Mouse (Mus musculus) left cerebral cortex, postnatal 36 days (tissue): ENCODE measurements around the gene Smad1. TPM values are rescaled to one million over a fixed set of nuclear protein-coding genes. Genes with fewer than 3 reads are reported as not detected.

Source experiments
- DNase-seq, 2 experiments: peaks; one replicate each; pipeline ENCODE4 v3.0.0; 2021 to 2022; ENCODE audit warnings: low spot score in 2 of 2, mixed read lengths in 1 of 2
- intact Hi-C: fragments of 180-260 bp; cut with DNase I; formaldehyde crosslinking; loops from one replicate; pipeline ENCODE4 v1.15.1; 2025
- total RNA-seq, 2 experiments: library from RNA; stranded (reverse); gene quantifications; 2 replicates each; pipeline ENCODE4 v1.2.3; 2021

Gene Smad1
- total RNA-seq, 2 experiments from 2014 or later = 29.4 to 30.1 TPM

- intact Hi-C loops = no loop called here
- no peak for DNase-seq
These were observed 34.5 kb downstream of the Smad1 start for GRCm38 (mm10) chr8:79364806-79365205.

GRCm38 (mm10) chr8:79362430-79362829 lies 36.9 kb downstream of the Smad1 start:
- DNase-seq = no peak
- intact Hi-C loops = no loop called here

GRCm38 (mm10) chr8:79360774-79361527 lies 38.4 kb downstream of the Smad1 start:
- DNase-seq = no peak
- intact Hi-C loops = no loop called here

GRCm38 (mm10) chr8:79360302-79360701 lies 39.0 kb downstream of the Smad1 start:
- intact Hi-C loops = no loop called here

GRCm38 (mm10) chr8:79355721-79356434 lies 43.4 kb downstream of the Smad1 start:
- intact Hi-C loops = loop anchor here (5.0 kb wide), 1 partner anchor 41 kb away; the partner anchor contains the start of gene Smad1
- no peak for DNase-seq

More at GRCm38 (mm10) chr8:79360302-79360701, 39.0 kb downstream of the Smad1 start:
- no peak for DNase-seq

- intact Hi-C loops = no loop called here
- no peak for DNase-seq
These were observed 45.3 kb downstream of the Smad1 start for GRCm38 (mm10) chr8:79354009-79354408.

- intact Hi-C loops = no loop called here
- no peak for DNase-seq
These were observed 47.4 kb downstream of the Smad1 start for GRCm38 (mm10) chr8:79351916-79352315.

- intact Hi-C loops = no loop called here
- no peak for DNase-seq
These were observed 48.5 kb downstream of the Smad1 start for GRCm38 (mm10) chr8:79350805-79351204.

GRCm38 (mm10) chr8:79350094-79350593 lies 49.2 kb downstream of the Smad1 start:
- intact Hi-C loops = no loop called here
- DNase-seq = peak; percentile 54 to 65

- intact Hi-C loops = loop anchor here (5.0 kb wide), 1 partner anchor 49 kb away; no protein-coding TSS in a partner anchor
- no peak for DNase-seq
These were observed 52.9 kb downstream of the Smad1 start for GRCm38 (mm10) chr8:79346414-79346813.

- intact Hi-C loops = loop anchor here (5.0 kb wide), 1 partner anchor 49 kb away; no protein-coding TSS in a partner anchor
- no peak for DNase-seq
These were observed 53.5 kb downstream of the Smad1 start for GRCm38 (mm10) chr8:79345856-79346255.

- intact Hi-C loops = no loop called here
These were observed 58.1 kb downstream of the Smad1 start for GRCm38 (mm10) chr8:79341236-79341635.

GRCm38 (mm10) chr8:79339555-79339954 lies 59.8 kb downstream of the Smad1 start:
- intact Hi-C loops = loop anchor here (5.0 kb wide), 1 partner anchor 148 kb away; no protein-coding TSS in a partner anchor
- no peak for DNase-seq

More at GRCm38 (mm10) chr8:79341236-79341635, 58.1 kb downstream of the Smad1 start:
- DNase-seq = no peak

GRCm38 (mm10) chr8:79338619-79339018 lies 60.7 kb downstream of the Smad1 start:
- no peak for DNase-seq
- intact Hi-C loops = loop anchor here (5.0 kb wide), 1 partner anchor 149 kb away; no protein-coding TSS in a partner anchor

GRCm38 (mm10) chr8:79332109-79332900 lies 67.0 kb downstream of the Smad1 start:
- no peak for DNase-seq
- intact Hi-C loops = no loop called here

- intact Hi-C loops = no loop called here
- DNase-seq = no peak
These were observed 67.7 kb downstream of the Smad1 start for GRCm38 (mm10) chr8:79331571-79331970.

GRCm38 (mm10) chr8:79331017-79331416 lies 68.3 kb downstream of the Smad1 start:
- intact Hi-C loops = no loop called here

GRCm38 (mm10) chr8:79329735-79330134 lies 69.6 kb downstream of the Smad1 start:
- intact Hi-C loops = no loop called here

More at GRCm38 (mm10) chr8:79331017-79331416, 68.3 kb downstream of the Smad1 start:
- DNase-seq = no peak

GRCm38 (mm10) chr8:79329182-79329581 lies 70.1 kb downstream of the Smad1 start:
- DNase-seq = no peak
- intact Hi-C loops = no loop called here

More at GRCm38 (mm10) chr8:79329735-79330134, 69.6 kb downstream of the Smad1 start:
- DNase-seq = no peak
